Comparison of ENCODE assay signal across 41 mouse cellular contexts in genomic region chr1:169889250-169889649, GRCm38 (mm10). TPM values are rescaled to one million over a fixed set of nuclear protein-coding genes. Genes with fewer than 3 reads are reported as not detected.
"Had no signal": no experiment of that assay in that cellular context is flagged by ENCODE, and none has a peak within 500 bp of the region (broad histone marks: within the 10 kb centered on the region; RNA-seq: fewer than 3 reads in every experiment).

No protein-coding gene starts in this region.

- H3K27ac ChIP-seq: heart, embryonic 10.5 days; heart, embryonic 13.5 days; heart, embryonic 15.5 days; hindbrain, embryonic 10.5 days; hindbrain, embryonic 12.5 days; hindbrain, embryonic 13.5 days; hindbrain, embryonic 14.5 days; hindbrain, embryonic 15.5 days; hindbrain, postnatal 0 days; intestine, embryonic 15.5 days; kidney, embryonic 15.5 days; kidney, postnatal 0 days; layer of hippocampus, adult 2 months had no signal

- DNase-seq: heart, postnatal 10 days; heart, postnatal 14 days; heart, postnatal 36 days; heart, postnatal 4 days; kidney, adult 11 months; kidney, adult 18-20 months; kidney, adult 2 months; kidney, adult 8-10 months; kidney, adult 9 months; kidney, postnatal 10 days; kidney, postnatal 14 days; kidney, postnatal 25 days; kidney, postnatal 4 days; layer of hippocampus, adult 9-11 months; layer of hippocampus, postnatal 36 days had no signal

- ATAC-seq: hindbrain, embryonic 16.5 days; hindbrain, postnatal 0 days; inflammation-experienced regulatory T-cells, adult 6 months; intestine, embryonic 15.5 days; intestine, embryonic 16.5 days; intestine, postnatal 0 days had no signal

- H3K9ac ChIP-seq: heart, embryonic 12.5 days; heart, embryonic 13.5 days; heart, embryonic 15.5 days; hindbrain, embryonic 12.5 days; hindbrain, embryonic 13.5 days; hindbrain, embryonic 14.5 days; hindbrain, embryonic 15.5 days; intestine, embryonic 15.5 days; kidney, embryonic 15.5 days had no signal

- H3K9me3 ChIP-seq: heart, embryonic 10.5 days; heart, embryonic 12.5 days; heart, embryonic 15.5 days; hindbrain, embryonic 13.5 days; hindbrain, embryonic 15.5 days; intestine, embryonic 15.5 days; kidney, embryonic 15.5 days had no signal

- H3K4me1 ChIP-seq: heart, embryonic 10.5 days; heart, embryonic 12.5 days; heart, embryonic 13.5 days; heart, embryonic 15.5 days; hindbrain, embryonic 10.5 days; hindbrain, embryonic 12.5 days; hindbrain, embryonic 13.5 days; hindbrain, embryonic 15.5 days; intestine, embryonic 15.5 days; kidney, embryonic 15.5 days had no signal

- H3K36me3 ChIP-seq: heart, embryonic 10.5 days; heart, embryonic 12.5 days; heart, embryonic 13.5 days; heart, embryonic 15.5 days; hindbrain, embryonic 10.5 days; hindbrain, embryonic 12.5 days; hindbrain, embryonic 13.5 days; hindbrain, embryonic 15.5 days; intestine, embryonic 15.5 days; kidney, embryonic 15.5 days had no signal

- H3K4me2 ChIP-seq: heart, embryonic 11.5 days; heart, embryonic 12.5 days; heart, embryonic 13.5 days; heart, embryonic 15.5 days; hindbrain, embryonic 12.5 days; hindbrain, embryonic 13.5 days; hindbrain, embryonic 14.5 days; hindbrain, embryonic 15.5 days; intestine, embryonic 15.5 days; kidney, embryonic 15.5 days had no signal

- H3K4me3 ChIP-seq: heart, embryonic 10.5 days; heart, embryonic 12.5 days; heart, embryonic 13.5 days; heart, embryonic 15.5 days; hindbrain, embryonic 10.5 days; hindbrain, embryonic 12.5 days; hindbrain, embryonic 13.5 days; hindbrain, embryonic 15.5 days; intestine, embryonic 15.5 days; kidney, embryonic 15.5 days; layer of hippocampus, adult 2 months had no signal

- H3K27me3 ChIP-seq: heart, embryonic 12.5 days; heart, embryonic 13.5 days; heart, embryonic 15.5 days; hindbrain, embryonic 12.5 days; hindbrain, embryonic 13.5 days; hindbrain, embryonic 15.5 days; intestine, embryonic 15.5 days; kidney, embryonic 15.5 days had no signal

RNA-seq across cellular contexts. Expression of gene Ccdc190, which starts 39.2 kb away (rescaled TPM):
- total RNA-seq: heart, adult 8-10 months; heart, postnatal 36 days; heart, postnatal 4 days; hematopoietic stem cell, adult 5-6 weeks had no signal
- polyA plus RNA-seq: heart, embryonic 10.5 days; heart, embryonic 11.5 days; heart, embryonic 12.5 days; heart, embryonic 13.5 days; heart, embryonic 14.5 days; heart, embryonic 15.5 days; heart, postnatal 0 days; hindbrain, embryonic 10.5 days; inflammation-experienced regulatory T-cells, adult 6 months; intestine, embryonic 14.5 days; intestine, embryonic 15.5 days; intestine, embryonic 16.5 days; intestine, postnatal 0 days; kidney, adult 2 months; kidney, embryonic 14.5 days; kidney, embryonic 15.5 days; kidney, embryonic 16.5 days had no signal
